Mouse (Mus musculus) midbrain, embryonic 14.5 days (tissue): ENCODE measurements around the gene Pcbp2. TPM values are rescaled to one million over a fixed set of nuclear protein-coding genes. Genes with fewer than 3 reads are reported as not detected.

ENCODE experiments used
- ATAC-seq: fragments of 200-750 bp; cut with Nextera tagmentation; 2 replicates; pipeline ENCODE4 v1.8.0; 2017; ENCODE audit warnings: moderate number of reproducible peaks, moderate library complexity; ENCODE audit not compliant: low FRiP score, low TSS enrichment
- DNase-seq: peaks from one replicate; pipeline ENCODE4 v3.0.0-alpha.2; 2015
- H3K27ac ChIP-seq: fragments of 300-500 bp; sonication (generic); replicated peaks from 2 replicates; pipeline ENCODE4 v1.5.1; 2014; ENCODE audit warnings: mild to moderate bottlenecking, low read depth, low read length, moderate library complexity
- H3K27me3 ChIP-seq: fragments of 300-500 bp; sonication (generic); 2 replicates; pipeline ENCODE4 v1.6.1; 2014; ENCODE audit warnings: low read length, control low read depth, mixed read lengths; ENCODE audit not compliant: control insufficient read depth, insufficient read depth
- H3K36me3 ChIP-seq: fragments of 300-500 bp; sonication (generic); 2 replicates; pipeline ENCODE4 v1.6.1; 2014; ENCODE audit warnings: low read length, control low read depth; ENCODE audit not compliant: control insufficient read depth, insufficient read depth
- H3K4me1 ChIP-seq: fragments of 300-500 bp; sonication (generic); 2 replicates; pipeline ENCODE4 v1.6.1; 2014; ENCODE audit warnings: mild to moderate bottlenecking, antibody characterized with exemption, low read length, control low read depth; ENCODE audit not compliant: control insufficient read depth, insufficient read depth
- H3K4me2 ChIP-seq: fragments of 300-500 bp; sonication (generic); 2 replicates; pipeline ENCODE4 v1.6.1; 2014; ENCODE audit warnings: mild to moderate bottlenecking, low read length, moderate library complexity
- H3K4me3 ChIP-seq: fragments of 300-500 bp; sonication (generic); replicated peaks from 2 replicates; pipeline ENCODE4 v1.5.1; 2014; ENCODE audit warnings: low read depth, low read length
- H3K9ac ChIP-seq: fragments of 300-500 bp; sonication (generic); replicated peaks from 2 replicates; pipeline ENCODE4 v1.6.1; 2014; ENCODE audit warnings: mild to moderate bottlenecking, low read length, moderate library complexity
- H3K9me3 ChIP-seq: fragments of 300-500 bp; sonication (generic); 2 replicates; pipeline ENCODE4 v1.6.1; 2016; ENCODE audit warnings: low read length, control low read depth, mixed read lengths; ENCODE audit not compliant: control insufficient read depth
- WGBS: fragments of 180-500 bp; shearing (Covaris S2); extraction: QIAGEN DNeasy Blood & Tissue Kit; methylation state at CpG from one replicate; pipeline ENCODE4 v1.1.7; 2014; 5-methylcytosine and 5-hydroxymethylcytosine counted together
- polyA plus RNA-seq: library from polyadenylated mRNA; unstranded; fragments of >200 nt; fragmentation: Nextera tagmentation; extraction: Ambion mirVana; gene quantifications from 2 replicates; pipeline ENCODE4 v1.2.1, GENCODE M21; 2014

The Pcbp2 gene
- polyA plus RNA-seq, 1 experiment from 2014 or later = 187 TPM

DNA sequence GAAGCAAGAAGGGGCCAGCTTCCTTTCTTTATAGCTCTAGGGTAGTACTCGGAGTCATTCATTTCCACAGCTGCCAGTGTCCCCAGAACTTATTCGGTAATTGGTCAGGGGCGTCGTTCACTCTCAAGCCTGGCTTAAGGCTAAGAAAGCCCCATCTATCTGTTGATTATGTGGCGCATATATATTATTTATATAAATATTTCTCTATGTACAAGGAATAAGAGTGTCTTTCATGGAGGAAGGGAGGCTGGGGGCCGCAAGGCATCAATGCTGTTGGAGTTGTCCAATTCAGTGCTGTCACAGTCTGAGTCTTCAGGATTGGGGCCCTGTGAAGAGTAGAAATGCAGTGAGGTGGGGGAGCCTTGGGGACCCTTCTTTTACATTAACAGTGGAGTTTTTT, 29.5 kb downstream of the Pcbp2 start:
- ATAC-seq = no peak
- no peaks in the 10 kb centered on the region for H3K27me3 ChIP-seq
- no peak for DNase-seq
- no peaks in the 10 kb centered on the region for H3K4me1 ChIP-seq
- H3K9me3 ChIP-seq = no peaks in the 10 kb centered on the region
- peaks cover 93% of the 10 kb centered on the region for H3K36me3 ChIP-seq
- WGBS = 92% methylated on average over 6 of the region's 6 CpGs
- H3K9ac ChIP-seq = no peak overlapping the region
- H3K27ac ChIP-seq = no peak overlapping the region
- H3K4me2 ChIP-seq = no peak overlapping the region
- no peak overlapping the region for H3K4me3 ChIP-seq

DNA sequence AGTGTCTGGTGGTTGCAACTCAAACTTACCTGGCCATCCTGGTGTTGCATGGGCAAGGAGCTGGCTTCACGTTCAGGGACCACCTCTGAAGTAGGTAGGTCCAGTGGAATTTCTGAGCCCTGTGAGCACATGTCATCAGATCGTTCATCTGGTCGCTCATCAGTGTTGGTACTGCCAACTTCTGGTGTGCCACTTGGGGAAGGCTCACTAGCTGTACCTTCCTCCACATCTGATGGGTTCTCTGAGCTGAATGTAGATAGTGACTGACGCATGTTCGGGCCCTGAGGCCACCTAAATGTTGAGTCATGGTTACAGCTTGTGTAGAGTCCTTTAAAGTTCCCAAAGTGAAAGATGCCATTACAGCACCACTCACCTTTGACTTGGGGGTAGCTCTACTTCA, 30.1 kb downstream of the Pcbp2 start:
- no peak for DNase-seq
- H3K27me3 ChIP-seq = no peaks in the 10 kb centered on the region
- no peak overlapping the region for H3K4me2 ChIP-seq
- H3K4me3 ChIP-seq = no peak overlapping the region
- no peaks in the 10 kb centered on the region for H3K9me3 ChIP-seq
- no peaks in the 10 kb centered on the region for H3K4me1 ChIP-seq
- no peak overlapping the region for H3K27ac ChIP-seq
- no peak for ATAC-seq
- no peak overlapping the region for H3K9ac ChIP-seq
- 91% methylated on average over 5 of the region's 5 CpGs for whole genome bisulfite sequencing
- H3K36me3 ChIP-seq = peaks cover 93% of the 10 kb centered on the region

DNA sequence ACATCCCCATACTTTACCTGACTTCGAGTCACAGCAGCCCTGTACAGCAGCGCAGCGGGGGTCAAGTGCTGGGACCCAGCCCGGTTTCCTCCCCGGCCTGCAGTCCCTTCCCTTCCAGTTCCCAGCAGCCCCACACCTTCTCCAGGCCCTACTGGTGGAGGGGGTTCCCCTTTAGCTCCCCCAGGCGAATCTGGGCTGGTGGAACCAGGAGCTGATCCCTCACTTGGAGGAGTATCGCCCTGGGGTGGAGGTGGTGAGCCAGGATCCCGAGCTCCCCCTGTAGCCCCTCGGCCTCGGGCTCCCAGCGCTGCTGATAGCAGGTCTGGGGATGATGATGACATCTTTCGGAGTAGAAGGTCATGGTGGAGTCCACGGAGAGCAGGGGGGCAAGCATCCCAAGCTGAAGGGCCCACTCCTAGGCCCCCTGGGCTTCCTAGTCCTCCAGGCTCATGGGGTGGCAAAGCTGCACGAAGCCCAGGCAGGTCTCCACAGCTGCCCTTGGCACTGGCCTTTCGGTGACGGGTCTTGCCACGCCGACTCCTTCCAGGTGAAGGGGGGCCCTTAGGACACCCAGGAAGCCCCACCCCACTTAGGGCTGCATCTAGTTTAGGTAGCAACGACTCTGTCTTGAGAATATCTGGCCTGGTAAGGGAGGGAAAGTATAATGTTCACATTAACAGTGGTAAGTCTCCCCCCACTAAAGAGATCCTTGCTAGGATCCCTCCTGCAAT, 30.9 kb downstream of the Pcbp2 start:
- H3K4me2 ChIP-seq = no peak overlapping the region
- H3K27ac ChIP-seq = no peak overlapping the region
- H3K9me3 ChIP-seq = no peaks in the 10 kb centered on the region
- H3K4me3 ChIP-seq = no peak overlapping the region
- H3K36me3 ChIP-seq = peaks cover 90% of the 10 kb centered on the region
- DNase-seq (no peak), ATAC-seq (no peak; the same call in 1 of the 2 replicates)
- no peak overlapping the region for H3K9ac ChIP-seq
- 90% methylated on average over 19 of the region's 19 CpGs for WGBS
- H3K27me3 ChIP-seq = no peaks in the 10 kb centered on the region
- no peaks in the 10 kb centered on the region for H3K4me1 ChIP-seq

DNA sequence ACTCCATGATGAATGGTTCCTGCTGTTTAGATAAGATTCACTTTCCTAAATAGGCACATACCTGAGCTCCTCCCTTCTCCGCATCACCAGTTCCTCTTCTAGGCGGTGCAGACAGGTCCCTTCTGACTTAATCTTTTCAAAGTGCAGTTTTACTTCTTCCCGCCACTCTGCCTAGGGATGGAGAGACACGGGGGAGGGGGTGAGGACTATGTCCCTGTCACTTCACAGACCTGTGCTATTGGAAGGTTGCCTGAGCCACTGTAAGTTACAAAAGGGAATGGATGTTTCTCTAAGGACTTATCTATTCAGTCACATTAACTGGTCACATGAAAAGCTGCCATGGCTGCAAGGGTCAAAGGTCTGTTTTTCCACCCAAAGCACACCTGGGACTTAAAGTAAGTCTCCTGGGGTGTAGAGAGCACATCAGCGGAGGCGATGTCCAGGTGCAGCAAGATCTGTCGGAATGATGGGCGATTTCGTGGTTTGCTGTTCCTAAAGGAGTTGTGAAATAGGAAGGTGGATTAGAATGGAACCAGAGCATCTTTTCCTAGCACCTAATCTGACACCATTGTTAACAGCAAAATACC, 32.0 kb downstream of the Pcbp2 start:
- Histone ChIP-seq H3K27ac (no peak overlapping the region), H3K27me3 (no peaks in the 10 kb centered on the region), H3K4me2 (no peak overlapping the region), H3K4me3 (no peak overlapping the region), H3K9me3 (no peaks in the 10 kb centered on the region), H3K36me3 (peaks cover 81% of the 10 kb centered on the region), H3K9ac (no peak overlapping the region), H3K4me1 (no peaks in the 10 kb centered on the region)
- 82% methylated on average over 9 of the region's 9 CpGs for WGBS
- no peak for ATAC-seq
- DNase-seq = no peak

DNA sequence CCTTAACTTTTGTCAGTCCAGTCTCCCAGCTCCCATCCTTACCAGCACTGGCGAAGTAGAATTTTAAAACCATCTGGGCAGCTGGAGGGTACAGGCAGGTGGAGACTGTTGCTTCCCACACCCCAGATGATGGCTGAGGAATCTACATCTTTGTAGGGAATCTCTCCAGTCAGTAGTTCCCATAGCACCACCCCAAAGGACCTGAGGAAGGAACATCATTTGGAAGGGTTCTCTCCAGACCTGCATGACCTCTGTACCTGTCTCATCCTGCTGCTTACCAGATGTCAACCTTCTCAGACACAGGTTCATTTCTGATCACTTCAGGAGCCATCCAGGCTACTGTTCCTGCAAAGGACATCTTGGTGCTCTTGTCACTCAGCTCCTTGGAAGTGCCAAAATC, 33.1 kb downstream of the Pcbp2 start, which contains the start of gene Gm10337:
Gm10337 (plus strand) TSS at position 276 of the 400 bp plus-strand sequence.
- no peak for DNase-seq
- H3K4me3 ChIP-seq = no peak within 1 kb of the TSS
- no peak for ATAC-seq
- WGBS = 92% methylated on average over 1 of the region's 1 CpGs
- H3K27me3 ChIP-seq = no peaks in the 10 kb centered on the region
- no peak within 1 kb of the TSS for H3K9ac ChIP-seq
- no peaks in the 10 kb centered on the region for H3K4me1 ChIP-seq
- no peaks in the 10 kb centered on the region for H3K9me3 ChIP-seq
- peaks cover 83% of the 10 kb centered on the region for H3K36me3 ChIP-seq
- no peak within 1 kb of the TSS for H3K4me2 ChIP-seq
- no peak within 1 kb of the TSS for H3K27ac ChIP-seq

DNA sequence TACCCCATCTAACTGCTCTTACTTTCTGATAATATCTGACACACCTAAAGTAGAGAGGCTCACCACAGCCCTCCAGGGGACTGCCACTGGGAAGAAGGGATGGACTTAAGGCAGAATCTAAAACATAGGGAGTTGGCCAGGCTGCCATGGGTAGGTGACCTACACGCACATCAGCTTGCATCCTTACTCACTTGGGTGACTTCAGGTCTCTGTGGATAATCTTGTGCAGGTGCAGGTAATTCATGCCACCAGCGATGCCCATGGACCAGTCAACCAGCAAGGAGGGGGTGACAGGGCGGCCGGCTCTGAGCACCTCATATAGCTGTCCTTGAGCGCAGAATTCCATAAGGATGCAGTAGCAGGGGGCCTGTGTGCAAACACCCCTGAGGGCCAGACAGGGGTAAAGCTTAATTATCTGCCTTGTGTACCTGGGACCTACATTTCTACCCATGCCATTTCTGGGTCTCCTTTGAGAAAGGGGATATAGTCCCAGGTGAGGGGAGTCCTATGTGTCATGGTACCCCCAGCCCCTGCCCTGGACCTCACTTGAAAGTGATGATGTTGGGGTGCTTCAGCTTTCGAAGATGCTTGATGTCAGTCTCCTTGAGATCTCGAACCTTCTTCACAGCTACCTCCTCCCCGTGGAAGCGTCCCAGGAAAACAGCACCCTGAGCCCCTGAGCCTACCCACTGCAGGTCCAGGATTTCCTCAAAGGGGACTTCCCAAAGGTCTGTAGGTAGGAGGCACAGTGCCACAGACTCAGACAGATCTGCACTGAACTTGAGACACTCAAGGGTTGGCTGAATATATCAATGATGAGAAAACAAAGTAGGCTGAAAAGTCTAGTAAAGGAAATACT, 33.8 kb downstream of the Pcbp2 start:
- H3K36me3 ChIP-seq = peaks cover 81% of the 10 kb centered on the region
- no peaks in the 10 kb centered on the region for H3K27me3 ChIP-seq
- no peak overlapping the region for H3K9ac ChIP-seq
- 92% methylated on average over 9 of the region's 9 CpGs for WGBS
- ATAC-seq (no peak), DNase-seq (no peak)
- no peak overlapping the region for H3K4me3 ChIP-seq
- peaks cover 1% of the 10 kb centered on the region for H3K4me1 ChIP-seq
- no peak overlapping the region for H3K27ac ChIP-seq
- H3K9me3 ChIP-seq = no peaks in the 10 kb centered on the region
- no peak overlapping the region for H3K4me2 ChIP-seq

DNA sequence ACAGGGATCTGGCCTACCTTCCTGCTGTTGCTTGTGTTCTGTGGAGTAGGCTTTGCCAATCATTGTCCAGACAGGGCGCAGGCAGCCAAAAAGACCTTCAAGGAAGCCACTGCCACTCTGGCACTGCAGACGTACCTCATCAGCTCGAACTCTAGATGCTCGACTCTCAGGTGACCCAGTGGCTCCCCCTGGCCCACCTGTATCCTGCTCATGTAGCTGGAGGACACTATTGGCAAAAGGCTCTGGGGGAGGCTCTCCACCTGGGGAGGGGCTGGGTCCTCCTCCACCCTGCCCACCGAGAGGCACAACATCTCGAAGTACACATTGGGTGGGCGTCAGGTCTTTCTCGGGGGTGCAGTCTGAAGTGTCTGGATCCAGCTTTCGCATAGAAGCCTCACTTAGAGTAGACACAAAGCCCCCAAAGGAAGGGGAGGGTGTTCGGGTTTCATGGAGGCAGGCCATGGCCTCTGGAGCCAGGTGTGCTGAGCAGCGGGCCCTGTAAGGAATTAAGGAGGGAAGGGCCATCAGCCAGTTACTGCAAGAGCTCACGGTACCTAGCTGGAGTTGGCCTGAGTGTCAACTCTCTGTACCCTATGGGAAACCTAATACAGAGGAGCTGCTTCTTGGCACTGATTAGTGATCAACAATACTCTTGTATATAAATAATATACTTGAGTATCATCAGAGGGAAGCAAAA, 34.9 kb downstream of the Pcbp2 start:
- WGBS = 80% methylated on average over 12 of the region's 12 CpGs
- Histone ChIP-seq H3K4me1 (peaks cover 12% of the 10 kb centered on the region), H3K27me3 (no peaks in the 10 kb centered on the region), H3K4me3 (no peak overlapping the region), H3K4me2 (no peak overlapping the region), H3K27ac (no peak overlapping the region), H3K9me3 (no peaks in the 10 kb centered on the region), H3K9ac (no peak overlapping the region), H3K36me3 (peaks cover 71% of the 10 kb centered on the region)
- DNase-seq (no peak), ATAC-seq (no peak)

DNA sequence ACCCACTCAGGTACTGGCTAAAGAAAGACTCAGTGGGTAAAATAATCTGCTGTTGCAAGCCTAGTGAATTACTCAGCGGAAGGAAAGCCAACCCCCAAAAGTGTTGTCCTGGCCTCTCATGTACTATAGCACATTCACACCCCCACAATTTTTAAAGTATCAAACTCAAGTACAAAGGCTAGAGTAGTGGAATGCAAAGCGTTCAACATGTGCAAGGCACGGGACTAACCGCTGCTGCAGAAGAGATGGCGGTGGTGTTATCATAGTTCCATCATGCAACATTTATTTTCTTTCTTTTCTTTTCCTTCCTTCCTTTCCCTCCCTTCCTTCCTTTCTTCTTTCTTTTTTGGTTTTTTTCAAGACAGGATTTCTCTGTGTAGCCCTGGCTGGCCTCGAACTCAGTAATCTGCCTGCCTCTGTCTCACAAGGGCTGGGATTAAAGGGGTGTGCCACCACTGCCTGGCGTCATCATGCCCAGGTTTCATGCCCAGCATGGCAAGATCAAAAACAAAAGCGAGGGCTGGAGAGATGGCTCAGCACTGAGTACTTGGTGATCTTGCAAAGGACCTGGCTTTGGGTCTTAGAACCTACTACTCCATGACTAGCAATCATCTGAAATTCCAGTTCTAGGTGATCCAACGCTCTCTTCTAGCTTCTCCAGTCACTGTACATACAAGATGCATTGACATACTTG, 35.6 kb downstream of the Pcbp2 start:
- H3K9ac ChIP-seq = no peak overlapping the region
- no peak for ATAC-seq
- H3K27me3 ChIP-seq = no peaks in the 10 kb centered on the region
- no peak overlapping the region for H3K4me3 ChIP-seq
- WGBS = 90% methylated on average over 9 of the region's 9 CpGs
- H3K4me1 ChIP-seq = peaks cover 14% of the 10 kb centered on the region
- no peaks in the 10 kb centered on the region for H3K9me3 ChIP-seq
- no peak overlapping the region for H3K4me2 ChIP-seq
- H3K36me3 ChIP-seq = peaks cover 64% of the 10 kb centered on the region
- DNase-seq = no peak
- H3K27ac ChIP-seq = no peak overlapping the region
